Mouse (Mus musculus) myocyte (in vitro differentiated cells): ENCODE measurements around the gene Gucy2g.

Experiments
- MAX ChIP-seq: IDR thresholded peaks from one replicate; pipeline ENCODE4 v1.6.1; 2011; ENCODE audit warnings: low read depth, mild to moderate bottlenecking, control low read depth
- MYOG ChIP-seq, 3 experiments: IDR thresholded peaks; one replicate each; pipeline ENCODE4 v1.6.1; 2011; ENCODE audit warnings: control low read depth in 2 of 3, low read depth in 2 of 3, mild to moderate bottlenecking in 2 of 3; ENCODE audit not compliant: insufficient read length in 2 of 3, control insufficient read depth in 1 of 3, insufficient read depth in 1 of 3
- POLR2A ChIP-seq: IDR thresholded peaks from one replicate; pipeline ENCODE4 v1.6.1; 2011; ENCODE audit warnings: low read depth, mild to moderate bottlenecking, control low read depth, moderate library complexity; ENCODE audit not compliant: insufficient read length
- TCF3 ChIP-seq: IDR thresholded peaks from one replicate; pipeline ENCODE4 v1.6.1; 2011; ENCODE audit warnings: low read depth, control low read depth; ENCODE audit not compliant: insufficient read length

- TF ChIP-seq MAX, result no peak
- no peak for TF ChIP-seq POLR2A
- no peak for TF ChIP-seq TCF3
- TF ChIP-seq MYOG (IDR thresholded peaks at IDR 0.05; ENCODE audit: control insufficient read depth in 1 of 3, insufficient read depth in 1 of 3, insufficient read length in 2 of 3, low read depth in 2 of 3), result no peak
Observed at GRCm38 (mm10) chr19:55257656-55258375, 16.8 kb upstream of the Gucy2g start.
